Mouse (Mus musculus) forebrain, embryonic 16.5 days (tissue): ENCODE measurements around the gene Tex2. TPM values are rescaled to one million over a fixed set of nuclear protein-coding genes. Genes with fewer than 3 reads are reported as not detected.
"Not testable (repeated sequence)": the region's sequence is repeated elsewhere in the genome, so short reads cannot be mapped to it uniquely, and the experiment has no call there.

Experiments used
- ATAC-seq: fragments of 200-750 bp; cut with Nextera tagmentation; 2 replicates; pipeline ENCODE4 v1.8.0; 2017; ENCODE audit warnings: mild to moderate bottlenecking, moderate library complexity
- H3K27ac ChIP-seq: fragments of 300-500 bp; sonication (generic); 2 replicates; pipeline ENCODE4 v1.5.1; 2014; ENCODE audit warnings: low read length, control low read depth
- H3K27me3 ChIP-seq: fragments of 300-500 bp; sonication (generic); replicated peaks from 2 replicates; pipeline ENCODE4 v1.6.1; 2014; ENCODE audit warnings: low read length; ENCODE audit not compliant: control insufficient read depth, insufficient read depth
- H3K36me3 ChIP-seq: fragments of 300-500 bp; sonication (generic); 2 replicates; pipeline ENCODE4 v1.6.1; 2014; ENCODE audit not compliant: control insufficient read depth, insufficient read depth
- H3K4me1 ChIP-seq: fragments of 300-500 bp; sonication (generic); replicated peaks from 2 replicates; pipeline ENCODE4 v1.6.1; 2014; ENCODE audit warnings: low read length; ENCODE audit not compliant: control insufficient read depth, insufficient read depth
- H3K4me2 ChIP-seq: fragments of 300-500 bp; sonication (generic); 2 replicates; pipeline ENCODE4 v1.6.1; 2014; ENCODE audit warnings: mild to moderate bottlenecking, low read length, control low read depth
- H3K4me3 ChIP-seq: fragments of 300-500 bp; sonication (generic); replicated peaks from 2 replicates; pipeline ENCODE4 v1.5.1; 2014; ENCODE audit warnings: mild to moderate bottlenecking, low read length, control low read depth
- H3K9ac ChIP-seq: fragments of 300-500 bp; sonication (generic); replicated peaks from 2 replicates; pipeline ENCODE4 v1.6.1; 2014; ENCODE audit warnings: low read depth, low read length, control low read depth
- H3K9me3 ChIP-seq: fragments of 300-500 bp; sonication (generic); 2 replicates; pipeline ENCODE4 v1.6.1; 2016; ENCODE audit warnings: low read length; ENCODE audit not compliant: control insufficient read depth
- WGBS: fragments of 180-500 bp; shearing (Covaris S2); extraction: QIAGEN DNeasy Blood & Tissue Kit; methylation state at CpG from one replicate; pipeline ENCODE4 v1.1.7; 2014; 5-methylcytosine and 5-hydroxymethylcytosine counted together
- polyA plus RNA-seq: library from polyadenylated mRNA; unstranded; fragments of >200 nt; fragmentation: Nextera tagmentation; extraction: Ambion mirVana; gene quantifications from 2 replicates; pipeline ENCODE4 v1.2.1, GENCODE M21; 2015

Gene Tex2
- polyA plus RNA-seq, 1 experiment from 2014 or later: 20.3 TPM

DNA sequence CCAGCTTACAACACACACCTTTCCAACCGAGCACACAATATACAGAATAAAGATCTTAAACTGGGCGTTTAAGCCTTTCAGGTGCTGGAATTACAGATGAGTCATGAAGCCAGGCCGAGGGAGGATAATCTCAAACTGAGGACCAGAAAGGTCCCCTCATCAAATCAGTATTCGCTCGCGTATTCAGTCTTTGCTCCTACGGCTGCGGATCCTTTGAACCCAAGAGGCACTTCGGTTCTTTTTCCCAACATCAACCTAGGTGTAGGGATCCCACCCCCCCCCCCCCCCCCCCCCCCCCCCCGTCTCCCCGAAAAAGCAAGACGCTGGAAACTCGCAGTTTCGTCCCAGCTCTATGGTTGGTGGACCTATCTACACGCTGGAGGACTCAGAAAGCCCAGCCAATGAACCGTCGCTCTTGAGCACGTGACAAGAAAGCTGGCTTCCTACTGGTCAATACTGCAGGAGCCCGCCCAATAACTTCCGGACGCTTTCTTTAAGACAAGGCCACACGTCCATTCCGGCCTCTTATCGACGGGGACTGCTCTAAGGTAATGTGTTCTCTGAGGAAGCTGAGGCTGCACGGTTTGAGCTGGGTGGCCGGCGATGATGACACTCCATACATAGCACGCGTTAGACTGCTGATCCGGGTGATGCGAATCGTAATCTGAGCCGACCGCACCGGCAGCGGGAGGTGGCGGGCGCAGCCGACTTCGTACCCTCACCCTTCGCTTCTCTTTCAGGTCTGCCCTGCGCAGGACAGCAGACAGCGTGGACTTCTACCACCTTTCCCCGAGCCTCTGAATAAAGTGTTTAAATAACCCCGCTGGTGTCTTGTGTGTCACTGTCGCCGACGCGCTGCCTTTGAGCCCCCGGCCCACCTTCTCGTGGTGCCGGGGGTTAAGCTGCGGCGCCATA, 112.6 kb downstream of the Tex2 start:
- no peaks in the 10 kb centered on the region for H3K27me3 ChIP-seq
- H3K9ac ChIP-seq: peak overlapping the region; percentile 76
- H3K4me3 ChIP-seq: peak overlapping the region; percentile 67
- H3K9me3 ChIP-seq: no peaks in the 10 kb centered on the region
- peak overlapping the region; percentile 92 for H3K27ac ChIP-seq
- H3K4me2 ChIP-seq: peak overlapping the region; percentile 64
- no peaks in the 10 kb centered on the region for H3K36me3 ChIP-seq
- peaks cover 10% of the 10 kb centered on the region for H3K4me1 ChIP-seq
- under 1% methylated on average over 52 of the region's 55 CpGs for WGBS
- peak; percentile 99 for ATAC-seq

GRCm38 (mm10) chr11:106498739-106499379, 114.4 kb downstream of the Tex2 start:
- H3K9ac ChIP-seq: no peak overlapping the region

DNA sequence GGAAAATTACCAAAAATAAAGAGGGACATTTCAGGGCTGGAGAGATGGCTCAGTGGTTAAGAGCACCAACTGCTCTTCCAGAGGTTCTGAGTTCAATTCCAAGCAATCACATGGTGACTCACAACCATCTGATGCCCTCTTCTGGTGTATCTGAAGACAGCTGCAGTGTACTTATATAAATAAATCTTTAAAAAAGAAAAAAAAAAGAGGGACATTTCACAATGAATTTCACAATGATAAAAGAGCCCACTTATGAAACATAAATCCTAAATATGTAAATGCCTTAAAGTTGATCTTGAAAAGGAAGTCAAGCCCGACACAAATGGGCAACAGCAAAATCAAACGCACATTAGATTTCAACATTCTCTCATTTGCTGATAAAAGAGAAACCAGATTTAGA, 115.3 kb downstream of the Tex2 start:
- WGBS: 97% methylated on average over 2 of the region's 2 CpGs
- H3K4me3 ChIP-seq: no peak overlapping the region
- ATAC-seq: no peak

More at GRCm38 (mm10) chr11:106498739-106499379, 114.4 kb downstream of the Tex2 start:
- ATAC-seq: no peak
- no peaks in the 10 kb centered on the region for H3K36me3 ChIP-seq
- H3K4me1 ChIP-seq: peaks cover 10% of the 10 kb centered on the region
- no peak overlapping the region for H3K4me3 ChIP-seq
- no peaks in the 10 kb centered on the region for H3K9me3 ChIP-seq
- H3K27ac ChIP-seq: no peak overlapping the region
- H3K4me2 ChIP-seq: no peak overlapping the region
- 22% methylated on average over 4 of the region's 4 CpGs for whole genome bisulfite sequencing
- H3K27me3 ChIP-seq: no peaks in the 10 kb centered on the region

GRCm38 (mm10) chr11:106497009-106497408, 116.2 kb downstream of the Tex2 start:
- H3K36me3 ChIP-seq, H3K4me1 ChIP-seq, H3K27ac ChIP-seq, H3K9ac ChIP-seq, H3K27me3 ChIP-seq, H3K9me3 ChIP-seq, ATAC-seq, H3K4me3 ChIP-seq, H3K4me2 ChIP-seq: not testable (repeated sequence)
- 100% methylated on average over 2 of the region's 2 CpGs for WGBS

More for the DNA sequence above, 115.3 kb downstream of the Tex2 start:
- no peaks in the 10 kb centered on the region for H3K27me3 ChIP-seq
- no peak overlapping the region for H3K4me2 ChIP-seq
- H3K4me1 ChIP-seq: peaks cover 10% of the 10 kb centered on the region
- no peak overlapping the region for H3K9ac ChIP-seq
- no peaks in the 10 kb centered on the region for H3K9me3 ChIP-seq
- H3K27ac ChIP-seq: no peak overlapping the region
- H3K36me3 ChIP-seq: no peaks in the 10 kb centered on the region

DNA sequence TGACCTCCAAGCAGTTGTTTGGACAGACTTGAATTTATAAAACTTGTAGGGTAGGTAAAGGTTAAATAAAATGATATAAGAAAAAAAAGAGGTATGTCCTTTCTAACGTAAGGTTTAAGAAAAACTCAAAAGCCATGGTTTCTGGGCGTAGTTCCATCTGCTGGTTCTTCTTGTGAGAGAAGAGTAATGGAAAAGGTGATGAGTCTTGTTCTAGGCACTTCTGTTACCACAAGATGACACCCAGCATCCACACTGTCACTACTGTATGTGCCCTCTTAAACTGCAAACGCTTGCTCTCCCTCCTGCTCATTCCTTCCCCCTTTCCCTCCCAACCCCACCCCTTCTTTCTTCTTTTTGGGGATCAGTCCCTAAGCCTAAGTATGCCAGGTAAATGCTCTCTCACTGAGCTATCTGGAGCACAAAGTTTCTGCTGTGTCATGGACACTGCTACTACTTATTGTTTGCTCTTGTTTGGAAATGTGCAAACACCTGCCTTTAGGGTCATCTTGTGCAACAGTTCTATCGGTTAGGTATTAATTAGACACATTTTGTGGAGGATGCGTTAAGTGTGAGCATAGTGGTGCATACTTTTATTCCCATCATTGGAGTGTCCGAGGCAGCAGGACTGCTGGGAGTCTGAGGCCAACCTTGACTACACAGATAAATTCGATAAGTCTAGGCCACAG, 120.1 kb downstream of the Tex2 start:
- Histone ChIP-seq H3K4me2 (no peak overlapping the region), H3K36me3 (no peaks in the 10 kb centered on the region), H3K9me3 (no peaks in the 10 kb centered on the region), H3K4me1 (no peaks in the 10 kb centered on the region), H3K27ac (no peak overlapping the region), H3K9ac (no peak overlapping the region), H3K4me3 (no peak overlapping the region), H3K27me3 (no peaks in the 10 kb centered on the region)
- 79% methylated on average over 7 of the region's 7 CpGs for WGBS
- ATAC-seq: no peak

DNA sequence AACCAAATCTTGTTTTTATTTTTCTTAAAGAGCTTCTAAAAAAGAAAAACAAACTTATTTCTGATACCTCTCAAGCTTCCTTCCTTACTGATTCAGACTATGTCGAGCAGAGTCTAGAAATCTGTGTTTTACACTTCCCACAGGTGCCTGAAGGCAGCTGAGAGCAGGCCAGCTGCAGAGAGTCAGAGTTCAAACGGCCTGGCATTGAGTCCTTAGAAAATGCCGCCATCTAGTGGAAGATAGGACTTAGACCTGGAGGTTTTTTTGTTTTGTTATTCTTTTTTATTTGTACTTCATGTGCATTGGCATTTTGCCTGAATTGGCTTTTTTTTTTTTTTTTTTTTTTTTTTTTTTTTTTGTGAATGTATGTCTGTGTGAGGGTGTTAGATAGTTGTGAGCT, 121.8 kb downstream of the Tex2 start:
- Histone ChIP-seq H3K36me3 (no peaks in the 10 kb centered on the region), H3K27ac (no peak overlapping the region), H3K27me3 (no peaks in the 10 kb centered on the region), H3K4me1 (peaks cover 4% of the 10 kb centered on the region), H3K9me3 (no peaks in the 10 kb centered on the region), H3K4me3 (no peak overlapping the region), H3K9ac (no peak overlapping the region), H3K4me2 (no peak overlapping the region)
- ATAC-seq: no peak
- 1% methylated on average over 3 of the region's 3 CpGs for WGBS

GRCm38 (mm10) chr11:106490600-106490999, 122.6 kb downstream of the Tex2 start:
- H3K9me3 ChIP-seq, H3K9ac ChIP-seq, H3K4me3 ChIP-seq, H3K27me3 ChIP-seq, H3K27ac ChIP-seq, ATAC-seq, H3K4me2 ChIP-seq, H3K36me3 ChIP-seq, H3K4me1 ChIP-seq: not testable (repeated sequence)
- WGBS: 88% methylated on average over 6 of the region's 6 CpGs

DNA sequence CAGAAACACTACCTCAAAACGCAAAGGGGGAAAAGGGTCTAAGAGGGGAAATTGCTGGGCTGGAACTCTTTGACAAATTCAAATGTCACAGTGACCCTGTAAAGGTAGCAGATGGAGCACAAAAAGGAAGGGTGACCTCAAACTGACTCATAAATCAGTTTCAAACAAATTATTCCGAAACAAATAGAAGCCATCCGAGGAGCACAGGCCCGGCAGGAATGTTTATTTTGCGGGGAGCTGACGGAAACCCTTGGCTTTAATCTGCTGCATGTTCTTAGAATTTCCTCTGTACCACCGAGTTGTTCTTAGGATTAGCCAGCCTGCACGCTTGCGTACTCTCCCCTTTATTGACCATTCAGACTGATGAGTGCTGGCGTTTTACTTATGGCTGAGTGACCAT, 123.2 kb downstream of the Tex2 start:
- H3K27me3 ChIP-seq: no peaks in the 10 kb centered on the region
- H3K4me1 ChIP-seq: peaks cover 9% of the 10 kb centered on the region
- H3K9me3 ChIP-seq: no peaks in the 10 kb centered on the region
- no peaks in the 10 kb centered on the region for H3K36me3 ChIP-seq
- no peak overlapping the region for H3K9ac ChIP-seq
- ATAC-seq: no peak
- WGBS: 65% methylated on average over 10 of the region's 10 CpGs
- H3K4me2 ChIP-seq: no peak overlapping the region
- no peak overlapping the region for H3K4me3 ChIP-seq
- H3K27ac ChIP-seq: no peak overlapping the region

- no peak for ATAC-seq
- Histone ChIP-seq H3K4me2 (no peak overlapping the region), H3K36me3 (no peaks in the 10 kb centered on the region), H3K9me3 (no peaks in the 10 kb centered on the region), H3K4me1 (peaks cover 9% of the 10 kb centered on the region), H3K4me3 (no peak overlapping the region), H3K9ac (no peak overlapping the region), H3K27me3 (no peaks in the 10 kb centered on the region), H3K27ac (no peak overlapping the region)
- 75% methylated on average over 5 of the region's 7 CpGs for WGBS
Measured at GRCm38 (mm10) chr11:106489036-106489693, 124.1 kb downstream of the Tex2 start.
